Mouse (Mus musculus) heart, postnatal 0 days (tissue): Measurements from ENCODE around the gene Clasp2. TPM values are rescaled to one million over a fixed set of nuclear protein-coding genes. Genes with fewer than 3 reads are reported as not detected.
"Not testable (repeated sequence)": the region's sequence is repeated elsewhere in the genome, so short reads cannot be mapped to it uniquely, and the experiment has no call there.

Source experiments
- ATAC-seq: fragments of 200-750 bp; cut with Nextera tagmentation; 2 replicates; pipeline ENCODE4 v1.8.0; 2017; ENCODE audit warnings: low read depth, moderate number of reproducible peaks, moderate library complexity; ENCODE audit not compliant: insufficient read depth
- DNase-seq: peaks from one replicate; pipeline ENCODE4 v3.0.0-alpha.2; 2016; ENCODE audit warnings: low spot score
- H3K27ac ChIP-seq: fragments of 300-500 bp; sonication (generic); 2 replicates; pipeline ENCODE4 v1.5.1; 2014; ENCODE audit warnings: low read depth, mild to moderate bottlenecking
- H3K27me3 ChIP-seq: fragments of 300-500 bp; sonication (generic); 2 replicates; pipeline ENCODE4 v1.6.1; 2014; ENCODE audit warnings: low read length, mixed read lengths; ENCODE audit not compliant: control insufficient read depth, insufficient read depth
- H3K36me3 ChIP-seq: fragments of 300-500 bp; sonication (generic); replicated peaks from 2 replicates; pipeline ENCODE4 v1.6.1; 2014; ENCODE audit warnings: low read length, mixed read lengths; ENCODE audit not compliant: control insufficient read depth, insufficient read depth
- H3K4me1 ChIP-seq: fragments of 300-500 bp; sonication (generic); 2 replicates; pipeline ENCODE4 v1.6.1; 2014; ENCODE audit warnings: antibody characterized with exemption; ENCODE audit not compliant: control insufficient read depth, insufficient read depth
- H3K4me2 ChIP-seq: fragments of 300-500 bp; sonication (generic); 2 replicates; pipeline ENCODE4 v1.6.1; 2014; ENCODE audit warnings: low read depth, mild to moderate bottlenecking, low read length, moderate library complexity
- H3K4me3 ChIP-seq: fragments of 300-500 bp; sonication (generic); 2 replicates; pipeline ENCODE4 v1.5.1; 2014; ENCODE audit warnings: low read depth, low read length
- H3K9ac ChIP-seq: fragments of 300-500 bp; sonication (generic); replicated peaks from 2 replicates; pipeline ENCODE4 v1.6.1; 2014; ENCODE audit warnings: low read depth, low read length, mixed read lengths
- H3K9me3 ChIP-seq: fragments of 300-500 bp; sonication (generic); replicated peaks from 2 replicates; pipeline ENCODE4 v1.6.1; 2016; ENCODE audit warnings: low read length; ENCODE audit not compliant: control insufficient read depth
- CTCF ChIP-seq: IDR thresholded peaks from 2 replicates; pipeline ENCODE4 v1.5.1; 2016; ENCODE audit warnings: antibody characterized with exemption, control low read depth, low read depth
- EP300 ChIP-seq: IDR thresholded peaks from 2 replicates; pipeline ENCODE4 v1.6.1; 2016; ENCODE audit warnings: antibody characterized with exemption, low read depth
- WGBS: fragments of 180-500 bp; shearing (Covaris S2); extraction: QIAGEN DNeasy Blood & Tissue Kit; methylation state at CpG from one replicate; pipeline ENCODE4 v1.1.7; 2014; 5-methylcytosine and 5-hydroxymethylcytosine counted together
- polyA plus RNA-seq: library from polyadenylated mRNA; unstranded; fragments of >200 nt; fragmentation: Nextera tagmentation; extraction: Ambion mirVana; gene quantifications from 2 replicates; pipeline ENCODE4 v1.2.1, GENCODE M21; 2015
- total RNA-seq: library from RNA; depleted of rRNA; stranded (reverse); fragments of >200 nt; gene quantifications from 2 replicates; pipeline ENCODE4 v1.2.3, GENCODE M21; 2014; ENCODE audit warnings: low replicate concordance

Clasp2 gene
- total and polyA plus RNA-seq, 2 experiments from 2014 or later = 15.8 to 39.7 TPM

- H3K27me3 ChIP-seq = no peaks in the 10 kb centered on the region
- no peak for ATAC-seq
- H3K9me3 ChIP-seq = no peaks in the 10 kb centered on the region
- H3K36me3 ChIP-seq = no peaks in the 10 kb centered on the region
- H3K4me3 ChIP-seq = peak overlapping the region; percentile 98
- H3K27ac ChIP-seq = peak overlapping the region; percentile 98
- H3K4me1 ChIP-seq = peaks cover 27% of the 10 kb centered on the region
- peak overlapping the region; percentile 97 for H3K9ac ChIP-seq
- WGBS = 52% methylated on average over 19 of the region's 19 CpGs
- H3K4me2 ChIP-seq = peak overlapping the region; percentile 82
- DNase-seq = no peak
- TF ChIP-seq CTCF = no peak
- TF ChIP-seq EP300 = no peak
Measured at GRCm38 (mm10) chr9:113708361-113709280, 32.7 kb upstream of the Clasp2 start.

GRCm38 (mm10) chr9:113710871-113711270 lies 30.4 kb upstream of the Clasp2 start:
- WGBS = 71% methylated on average over 12 of the region's 12 CpGs
- ATAC-seq (no peak), DNase-seq (no peak)

GRCm38 (mm10) chr9:113719063-113719462 lies 22.2 kb upstream of the Clasp2 start:
- H3K4me2 ChIP-seq = no peak overlapping the region
- H3K9me3 ChIP-seq = no peaks in the 10 kb centered on the region
- no peak overlapping the region for H3K9ac ChIP-seq
- ATAC-seq (no peak), DNase-seq (peak; percentile 42)
- 39% methylated on average over 5 of the region's 5 CpGs for WGBS
- no peaks in the 10 kb centered on the region for H3K36me3 ChIP-seq
- TF ChIP-seq CTCF (peak; percentile 75), EP300 (no peak)
- H3K27ac ChIP-seq = no peak overlapping the region
- H3K4me1 ChIP-seq = no peaks in the 10 kb centered on the region
- no peak overlapping the region for H3K4me3 ChIP-seq
- no peaks in the 10 kb centered on the region for H3K27me3 ChIP-seq

More at GRCm38 (mm10) chr9:113710871-113711270, 30.4 kb upstream of the Clasp2 start:
- Histone ChIP-seq H3K4me2 (no peak overlapping the region), H3K27me3 (no peaks in the 10 kb centered on the region), H3K9me3 (no peaks in the 10 kb centered on the region), H3K4me3 (no peak overlapping the region), H3K27ac (no peak overlapping the region), H3K4me1 (peaks cover 17% of the 10 kb centered on the region), H3K9ac (no peak overlapping the region), H3K36me3 (no peaks in the 10 kb centered on the region)
- TF ChIP-seq CTCF (no peak), EP300 (no peak)

GRCm38 (mm10) chr9:113724646-113725045 lies 16.6 kb upstream of the Clasp2 start:
- H3K4me1 ChIP-seq = no peaks in the 10 kb centered on the region
- no peaks in the 10 kb centered on the region for H3K9me3 ChIP-seq
- no peak overlapping the region for H3K4me3 ChIP-seq
- ATAC-seq (no peak), DNase-seq (no peak)
- H3K36me3 ChIP-seq = no peaks in the 10 kb centered on the region
- H3K9ac ChIP-seq = no peak overlapping the region
- TF ChIP-seq CTCF (no peak), EP300 (no peak)
- H3K27me3 ChIP-seq = no peaks in the 10 kb centered on the region
- no peak overlapping the region for H3K4me2 ChIP-seq
- 79% methylated on average over 15 of the region's 15 CpGs for WGBS
- H3K27ac ChIP-seq = no peak overlapping the region

- H3K27ac ChIP-seq, H3K9me3 ChIP-seq, H3K4me1 ChIP-seq, H3K9ac ChIP-seq, DNase-seq, H3K4me2 ChIP-seq, H3K4me3 ChIP-seq, H3K27me3 ChIP-seq, H3K36me3 ChIP-seq, ATAC-seq: not testable (repeated sequence)
- 90% methylated on average over 5 of the region's 5 CpGs for WGBS
Measured at GRCm38 (mm10) chr9:113725609-113726008, 15.7 kb upstream of the Clasp2 start.
